Mouse (Mus musculus) thymus, adult 2 months (tissue): ENCODE results near the gene Prtg.

Source experiments
- CTCF ChIP-seq: fragments of 200-500 bp; IDR thresholded peaks from 2 replicates; pipeline ENCODE4 v1.5.1; 2012; ENCODE audit warnings: mild to moderate bottlenecking, control low read depth, low read length, moderate library complexity, borderline replicate concordance; ENCODE audit not compliant: control insufficient read depth, poor library complexity, insufficient read depth; ENCODE audit errors: extremely low read depth
- POLR2A ChIP-seq: fragments of 200-500 bp; IDR thresholded peaks from 2 replicates; pipeline ENCODE4 v1.6.1; 2012; ENCODE audit warnings: mild to moderate bottlenecking, low read length, control low read depth, moderate library complexity; ENCODE audit not compliant: control insufficient read depth, poor library complexity, insufficient read depth; ENCODE audit errors: extremely low read depth

DNA sequence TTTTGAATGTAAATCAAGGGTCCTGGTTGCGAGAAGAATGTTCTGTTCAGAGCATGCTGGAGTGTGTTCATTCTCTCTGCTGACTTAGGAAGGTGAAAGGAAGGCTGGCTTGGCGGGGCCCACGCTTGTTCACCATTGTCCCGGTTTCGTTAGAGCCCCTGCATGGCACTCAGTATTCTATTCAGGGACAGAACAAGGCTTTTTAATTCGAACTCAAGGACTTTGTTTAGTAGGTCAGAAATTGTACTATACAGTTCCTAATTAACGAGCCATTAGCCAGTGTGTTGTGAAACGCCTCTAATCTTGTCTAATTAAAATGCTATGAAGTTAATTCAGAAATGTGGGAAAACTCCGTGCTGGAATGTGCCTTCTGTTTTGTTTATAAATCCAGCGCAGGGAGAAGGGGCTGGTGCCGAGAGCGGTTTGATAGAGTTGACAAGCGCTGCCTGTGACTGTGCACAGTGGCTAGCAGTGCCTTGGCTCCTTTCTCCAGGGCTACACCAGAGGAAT is 47.1 kb downstream of the Prtg start:
- TF ChIP-seq CTCF (no peak), POLR2A (no peak)
